Mouse (Mus musculus) thymus, adult 2 months (tissue): ENCODE measurements at regions not wholly inside any gene's neighbourhood (a gene's known extent, or its start where the extent isn't known, plus 50 kb on each side); places are given as distances from the start of the nearest gene placed in this dataset.

ENCODE experiments used
- CTCF ChIP-seq: fragments of 200-500 bp; IDR thresholded peaks from 2 replicates; pipeline ENCODE4 v1.5.1; 2012; ENCODE audit warnings: mild to moderate bottlenecking, control low read depth, low read length, moderate library complexity, borderline replicate concordance; ENCODE audit not compliant: control insufficient read depth, poor library complexity, insufficient read depth; ENCODE audit errors: extremely low read depth
- POLR2A ChIP-seq: fragments of 200-500 bp; IDR thresholded peaks from 2 replicates; pipeline ENCODE4 v1.6.1; 2012; ENCODE audit warnings: mild to moderate bottlenecking, low read length, control low read depth, moderate library complexity; ENCODE audit not compliant: control insufficient read depth, poor library complexity, insufficient read depth; ENCODE audit errors: extremely low read depth

- no peak for TF ChIP-seq POLR2A
- TF ChIP-seq CTCF, result no peak
Observed at GRCm38 (mm10) chr3:39455650-39456049, 568.9 kb downstream of the Fat4 start.
